Mouse (Mus musculus) ES-Bruce4 (cell line): ENCODE measurements around the gene Rnf220.

Source experiments
- CTCF ChIP-seq: IDR thresholded peaks from one replicate; pipeline ENCODE4 v1.8.1; 2011; ENCODE audit warnings: low read depth, low read length
- EP300 ChIP-seq: IDR thresholded peaks from 2 replicates; pipeline ENCODE4 v1.6.1; 2011; ENCODE audit warnings: low read depth, low read length; ENCODE audit not compliant: insufficient read depth

DNA sequence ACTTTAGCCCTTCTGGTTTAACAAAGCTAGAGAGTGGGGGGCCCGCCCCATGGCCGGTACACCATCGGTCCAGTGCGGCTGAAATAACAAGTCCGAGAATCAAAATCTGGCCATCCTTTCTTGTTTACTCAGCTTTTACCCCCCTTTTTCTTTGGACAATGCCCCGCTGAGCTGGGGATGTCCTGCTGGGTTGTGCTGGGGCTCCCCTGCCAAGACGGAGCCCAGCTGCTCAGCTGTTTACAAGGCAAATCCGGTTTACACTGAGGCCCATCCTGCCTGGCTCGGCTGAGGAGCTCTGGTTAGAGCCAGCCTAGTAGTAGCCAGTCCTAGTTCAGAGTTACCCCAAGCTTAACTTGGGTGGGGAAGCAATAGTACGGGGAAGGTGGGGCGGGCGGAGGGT lies 154.1 kb downstream of the Rnf220 start:
- TF ChIP-seq EP300 (0 out of 2 replicates have a peak, but pooled peaks have one; percentile 58), CTCF (no peak)
